Mouse (Mus musculus) heart, postnatal 0 days (tissue): Measurements from ENCODE around the gene Vegfa.

ENCODE experiments used
- CTCF ChIP-seq: IDR thresholded peaks from 2 replicates; pipeline ENCODE4 v1.5.1; 2016; ENCODE audit warnings: antibody characterized with exemption, control low read depth, low read depth
- EP300 ChIP-seq: IDR thresholded peaks from 2 replicates; pipeline ENCODE4 v1.6.1; 2016; ENCODE audit warnings: antibody characterized with exemption, low read depth

GRCm38 (mm10) chr17:46049567-46049966, 17.4 kb upstream of the Vegfa start:
- no peak for TF ChIP-seq CTCF
- TF ChIP-seq EP300, result no peak
